Mouse (Mus musculus): ENCODE data around the gene Pipox. TPM values are rescaled to one million over a fixed set of nuclear protein-coding genes. Genes with fewer than 3 reads are reported as not detected.

Pipox gene
- polyA plus RNA-seq, 1 experiment: 10.0 TPM

GRCm38 (mm10) chr11:77840523-77841245 is 53.2 kb downstream of the Pipox start:
- TF ChIP-seq CTCF (IDR thresholded peaks at IDR 0.05; ENCODE audit: borderline replicate concordance, extremely low read depth, insufficient read depth, insufficient read length) (no peak), POLR2A (IDR thresholded peaks at IDR 0.05; ENCODE audit: borderline replicate concordance, extremely low read depth, insufficient read depth, insufficient read length, poor library complexity, severe bottlenecking) (no peak)
- DNase-seq (ENCODE audit: low read depth): no peak

- TF ChIP-seq POLR2A (IDR thresholded peaks at IDR 0.05; ENCODE audit: borderline replicate concordance, extremely low read depth, insufficient read depth, insufficient read length, poor library complexity, severe bottlenecking) (no peak), CTCF (IDR thresholded peaks at IDR 0.05; ENCODE audit: borderline replicate concordance, extremely low read depth, insufficient read depth, insufficient read length) (no peak)
- no peak for DNase-seq (ENCODE audit: low read depth)
These were observed 56.0 kb downstream of the Pipox start for GRCm38 (mm10) chr11:77837856-77838255.

- DNase-seq (ENCODE audit: low read depth): no peak
- TF ChIP-seq CTCF (IDR thresholded peaks at IDR 0.05; ENCODE audit: borderline replicate concordance, extremely low read depth, insufficient read depth, insufficient read length) (no peak), POLR2A (IDR thresholded peaks at IDR 0.05; ENCODE audit: borderline replicate concordance, extremely low read depth, insufficient read depth, insufficient read length, poor library complexity, severe bottlenecking) (no peak)
These were observed 57.1 kb downstream of the Pipox start for GRCm38 (mm10) chr11:77836751-77837150.

- no peak for DNase-seq (ENCODE audit: low read depth)
- TF ChIP-seq CTCF (IDR thresholded peaks at IDR 0.05; ENCODE audit: borderline replicate concordance, extremely low read depth, insufficient read depth, insufficient read length): no peak
- TF ChIP-seq POLR2A (IDR thresholded peaks at IDR 0.05; ENCODE audit: borderline replicate concordance, extremely low read depth, insufficient read depth, insufficient read length, poor library complexity, severe bottlenecking): no peak
These were observed 57.6 kb downstream of the Pipox start for GRCm38 (mm10) chr11:77836290-77836689.

GRCm38 (mm10) chr11:77835109-77835508 is 58.8 kb downstream of the Pipox start:
- TF ChIP-seq POLR2A (IDR thresholded peaks at IDR 0.05; ENCODE audit: borderline replicate concordance, extremely low read depth, insufficient read depth, insufficient read length, poor library complexity, severe bottlenecking): no peak
- no peak; the same call in 1 of the 2 replicates for TF ChIP-seq CTCF (IDR thresholded peaks at IDR 0.05; ENCODE audit: borderline replicate concordance, extremely low read depth, insufficient read depth, insufficient read length)
- DNase-seq (ENCODE audit: low read depth): no peak

GRCm38 (mm10) chr11:77832541-77832940 is 61.4 kb downstream of the Pipox start:
- TF ChIP-seq CTCF (IDR thresholded peaks at IDR 0.05; ENCODE audit: borderline replicate concordance, extremely low read depth, insufficient read depth, insufficient read length): no peak
- no peak for TF ChIP-seq POLR2A (IDR thresholded peaks at IDR 0.05; ENCODE audit: borderline replicate concordance, extremely low read depth, insufficient read depth, insufficient read length, poor library complexity, severe bottlenecking)
- no peak for DNase-seq (ENCODE audit: low read depth)

- TF ChIP-seq POLR2A (IDR thresholded peaks at IDR 0.05; ENCODE audit: borderline replicate concordance, extremely low read depth, insufficient read depth, insufficient read length, poor library complexity, severe bottlenecking) (no peak), CTCF (IDR thresholded peaks at IDR 0.05; ENCODE audit: borderline replicate concordance, extremely low read depth, insufficient read depth, insufficient read length) (no peak)
These were observed 63.0 kb downstream of the Pipox start for GRCm38 (mm10) chr11:77830875-77831274.

More at GRCm38 (mm10) chr11:77830875-77831274, 63.0 kb downstream of the Pipox start:
- peak; percentile 79 for DNase-seq (ENCODE audit: low read depth)

Other genes starting within 250 kb of the Pipox start
- 13.1 and 19.2 TPM in 2 replicates for gene Nufip2, start 207.9 kb downstream of the Pipox start, polyA plus RNA-seq (2012; rRNA removed)
- 0.19 and 0.23 TPM in 2 replicates for gene Cryba1, start 168.8 kb downstream of the Pipox start, polyA plus RNA-seq (2012; rRNA removed)
- gene Myo18a, start 130.8 kb downstream of the Pipox start, polyA plus RNA-seq (2012; rRNA removed): 45.6 and 67.3 TPM in 2 replicates
- gene Gm10277, start 106.3 kb downstream of the Pipox start, polyA plus RNA-seq (2012; rRNA removed): not detected in 2 replicates
- 173 and 174 TPM in 2 replicates for gene Sez6, start 36.7 kb upstream of the Pipox start, polyA plus RNA-seq (2012; rRNA removed)
- 64.7 and 76.0 TPM in 2 replicates for gene Phf12, start 88.7 kb upstream of the Pipox start, polyA plus RNA-seq (2012; rRNA removed)
- 30.9 and 38.7 TPM in 2 replicates for gene Dhrs13, start 138.2 kb upstream of the Pipox start, polyA plus RNA-seq (2012; rRNA removed)
- 111 and 112 TPM in 2 replicates for gene Flot2, start 143.8 kb upstream of the Pipox start, polyA plus RNA-seq (2012; rRNA removed)
- gene Eral1, start 186.3 kb upstream of the Pipox start, polyA plus RNA-seq (2012; rRNA removed): 31.5 and 40.6 TPM in 2 replicates
- gene Fam222b, start 200.6 kb upstream of the Pipox start, polyA plus RNA-seq (2012; rRNA removed): 19.8 and 36.5 TPM in 2 replicates

All from brain, embryonic 14.5 days (tissue).